Mouse (Mus musculus): ENCODE results near the gene Shroom3. TPM values are rescaled to one million over a fixed set of nuclear protein-coding genes. Genes with fewer than 3 reads are reported as not detected.

Shroom3 gene
- polyA plus RNA-seq (2015; fragmentation: Nextera tagmentation; extraction: Ambion mirVana), result 0.22 and 0.62 TPM in 2 replicates

DNA sequence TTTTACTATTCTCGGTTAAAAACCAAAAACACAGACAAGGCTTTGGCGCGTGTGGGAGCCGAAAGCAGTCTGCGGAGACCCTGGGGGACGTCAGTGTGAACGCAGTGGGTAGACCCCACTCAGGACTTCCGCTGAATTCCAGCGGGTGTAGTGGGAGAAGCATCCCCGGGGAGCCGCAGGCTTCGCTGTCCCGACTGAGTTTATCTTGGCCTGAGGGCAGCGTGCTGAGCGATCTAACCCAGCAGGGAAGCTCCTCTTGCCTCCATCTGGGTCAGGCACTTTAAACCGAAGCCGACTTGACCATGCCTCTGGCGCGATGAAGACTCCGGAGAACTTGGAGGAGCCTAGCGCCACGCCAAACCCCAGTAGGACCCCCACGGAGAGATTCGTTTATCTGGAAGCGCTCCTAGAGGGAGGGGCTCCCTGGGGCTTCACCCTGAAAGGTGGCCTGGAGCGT lies at the start of gene Shroom3:
TSS of gene Shroom3 (plus strand) at position 85 of the 457 bp plus-strand sequence.
- ATAC-seq (ENCODE audit: insufficient read depth), result no peak
- Histone ChIP-seq H3K4me2 (peak within 1 kb of the TSS; percentile 63), H3K27me3 (peaks cover 49% of the 10 kb centered on the region), H3K9me3 (replicated peaks) (no peaks in the 10 kb centered on the region), H3K4me1 (replicated peaks) (no peaks in the 10 kb centered on the region), H3K27ac (replicated peaks) (no peak within 1 kb of the TSS), H3K9ac (no peak within 1 kb of the TSS), H3K36me3 (replicated peaks) (no peaks in the 10 kb centered on the region), H3K4me3 (replicated peaks) (peak within 1 kb of the TSS; percentile 30)
- 1% methylated on average over 26 of the region's 26 CpGs for WGBS (ENCODE audit: insufficient replicate concordance)

DNA sequence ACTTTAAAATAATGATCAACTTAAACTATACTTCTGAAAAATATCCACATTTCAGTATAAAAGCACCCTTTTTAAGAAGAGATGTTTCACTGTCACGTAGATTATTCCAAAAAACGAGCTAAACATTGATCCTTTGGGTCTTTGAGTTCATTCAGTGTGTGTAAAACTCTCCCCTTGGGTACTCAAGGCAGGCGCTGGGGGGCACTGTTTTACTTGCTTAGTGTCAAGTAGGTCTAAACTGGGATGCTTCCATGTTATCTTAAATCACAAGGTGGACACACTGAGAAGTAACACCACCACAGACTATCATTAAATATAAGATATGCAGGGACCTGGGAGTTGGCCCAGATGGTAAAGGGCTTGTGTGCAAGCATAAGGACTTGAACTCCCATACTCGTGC lies 49.7 kb upstream of the Shroom3 start:
- WGBS (ENCODE audit: insufficient replicate concordance), result 44% methylated on average over 4 of the region's 4 CpGs
- Histone ChIP-seq H3K27ac (replicated peaks) (no peak overlapping the region), H3K9me3 (replicated peaks) (no peaks in the 10 kb centered on the region), H3K4me3 (replicated peaks) (no peak overlapping the region), H3K27me3 (no peaks in the 10 kb centered on the region), H3K9ac (no peak overlapping the region), H3K36me3 (replicated peaks) (no peaks in the 10 kb centered on the region), H3K4me2 (no peak overlapping the region), H3K4me1 (replicated peaks) (no peaks in the 10 kb centered on the region)
- no peak for ATAC-seq (ENCODE audit: insufficient read depth)

DNA sequence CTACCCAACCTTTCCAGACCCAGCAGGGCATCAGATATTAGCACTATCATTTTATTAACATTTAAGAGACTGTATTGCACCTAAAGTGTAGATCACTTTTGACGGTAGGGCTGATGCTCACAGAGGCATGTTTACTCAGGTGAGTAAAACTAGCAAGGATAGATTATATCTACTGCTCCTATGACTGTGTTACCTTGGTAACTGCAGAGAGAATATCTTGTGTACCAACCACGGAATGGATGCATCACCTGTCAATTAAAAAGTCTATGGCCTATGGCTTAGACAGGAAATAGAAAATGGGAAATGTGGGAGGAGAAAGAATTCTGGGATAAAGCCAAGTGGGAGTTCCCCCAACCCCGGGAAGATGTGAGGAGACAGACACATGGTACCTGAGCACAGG lies 48.3 kb upstream of the Shroom3 start:
- H3K4me2 ChIP-seq, result no peak overlapping the region
- no peaks in the 10 kb centered on the region for H3K36me3 ChIP-seq (replicated peaks)
- H3K4me1 ChIP-seq (replicated peaks), result no peaks in the 10 kb centered on the region
- WGBS (ENCODE audit: insufficient replicate concordance), result 48% methylated on average over 3 of the region's 3 CpGs
- H3K27me3 ChIP-seq, result no peaks in the 10 kb centered on the region
- H3K27ac ChIP-seq (replicated peaks), result no peak overlapping the region
- no peak overlapping the region for H3K9ac ChIP-seq
- no peak overlapping the region for H3K4me3 ChIP-seq (replicated peaks)
- ATAC-seq (ENCODE audit: insufficient read depth), result no peak
- H3K9me3 ChIP-seq (replicated peaks), result no peaks in the 10 kb centered on the region

DNA sequence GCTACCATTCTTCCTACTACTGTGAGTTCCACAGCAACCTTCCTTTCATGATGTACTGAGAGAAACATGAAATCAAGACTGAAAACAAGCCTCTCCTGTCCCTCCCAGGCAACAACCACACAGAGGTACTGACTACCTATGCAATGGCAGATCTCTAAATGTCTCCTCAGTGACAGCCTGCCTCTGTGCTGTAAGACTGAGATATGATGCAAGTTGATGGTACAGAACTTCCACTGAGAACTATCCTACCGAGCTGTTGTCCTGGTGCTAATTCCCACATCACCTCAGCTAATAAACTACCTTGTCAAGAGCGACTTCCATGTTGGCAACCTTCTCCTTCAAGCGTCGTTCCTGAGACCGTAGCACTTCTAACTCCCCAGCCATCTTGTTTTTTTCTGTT lies 47.3 kb upstream of the Shroom3 start:
- Histone ChIP-seq H3K9me3 (replicated peaks) (no peaks in the 10 kb centered on the region), H3K9ac (no peak overlapping the region), H3K4me2 (no peak overlapping the region), H3K36me3 (replicated peaks) (no peaks in the 10 kb centered on the region), H3K4me1 (replicated peaks) (no peaks in the 10 kb centered on the region), H3K27me3 (no peaks in the 10 kb centered on the region), H3K27ac (replicated peaks) (no peak overlapping the region), H3K4me3 (replicated peaks) (no peak overlapping the region)
- ATAC-seq (ENCODE audit: insufficient read depth), result no peak
- 68% methylated on average over 5 of the region's 5 CpGs for WGBS (ENCODE audit: insufficient replicate concordance)

DNA sequence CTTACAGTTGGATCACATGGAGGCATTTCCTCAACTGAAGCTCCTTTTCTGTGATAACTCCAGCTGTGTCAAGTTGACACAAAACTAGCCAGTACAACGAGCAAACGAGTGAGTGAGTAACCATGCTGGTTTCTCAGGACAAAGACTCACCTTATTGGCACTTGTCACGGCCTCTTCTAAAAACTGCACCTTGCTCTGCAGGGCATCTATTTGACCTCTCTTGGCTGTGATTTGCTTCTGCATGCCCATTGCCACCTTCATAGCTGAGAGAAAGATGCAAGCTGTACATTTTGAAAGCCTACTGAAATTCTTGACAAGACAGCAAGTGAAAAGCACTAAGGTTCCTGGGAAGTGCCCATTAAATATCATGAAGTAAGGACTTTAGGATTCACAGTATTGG lies 42.4 kb upstream of the Shroom3 start:
- Histone ChIP-seq H3K4me1 (replicated peaks) (no peaks in the 10 kb centered on the region), H3K4me2 (no peak overlapping the region), H3K27me3 (no peaks in the 10 kb centered on the region), H3K27ac (replicated peaks) (no peak overlapping the region), H3K9ac (no peak overlapping the region), H3K36me3 (replicated peaks) (no peaks in the 10 kb centered on the region), H3K9me3 (replicated peaks) (no peaks in the 10 kb centered on the region), H3K4me3 (replicated peaks) (no peak overlapping the region)
- ATAC-seq (ENCODE audit: insufficient read depth), result no peak
- 67% methylated on average over 3 of the region's 3 CpGs for WGBS (ENCODE audit: insufficient replicate concordance)

DNA sequence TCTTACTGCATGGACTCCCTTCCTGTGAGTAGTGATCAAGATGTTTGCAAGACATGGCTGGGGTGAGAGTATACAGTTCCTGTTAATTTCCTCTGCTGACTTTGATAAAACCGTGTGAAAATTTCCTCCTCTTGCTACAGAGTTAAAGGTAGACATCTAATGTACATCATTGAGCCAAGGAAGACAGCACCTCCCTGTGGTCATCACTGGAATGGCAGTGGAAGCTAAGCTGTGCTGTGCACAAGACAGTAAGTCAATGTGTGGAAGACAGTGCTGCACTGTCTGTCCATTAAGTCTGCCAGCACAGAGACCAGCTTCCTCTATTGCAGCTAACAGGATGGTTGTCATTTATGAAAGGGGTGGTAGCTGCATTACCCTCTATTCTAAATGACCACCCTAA lies 27.0 kb upstream of the Shroom3 start:
- Histone ChIP-seq H3K4me3 (replicated peaks) (no peak overlapping the region), H3K27ac (replicated peaks) (no peak overlapping the region), H3K9ac (no peak overlapping the region), H3K4me2 (no peak overlapping the region), H3K27me3 (no peaks in the 10 kb centered on the region), H3K4me1 (replicated peaks) (no peaks in the 10 kb centered on the region), H3K36me3 (replicated peaks) (no peaks in the 10 kb centered on the region), H3K9me3 (replicated peaks) (no peaks in the 10 kb centered on the region)
- WGBS (ENCODE audit: insufficient replicate concordance), result 0% methylated on average over 1 of the region's 1 CpGs
- ATAC-seq (ENCODE audit: insufficient read depth), result no peak

DNA sequence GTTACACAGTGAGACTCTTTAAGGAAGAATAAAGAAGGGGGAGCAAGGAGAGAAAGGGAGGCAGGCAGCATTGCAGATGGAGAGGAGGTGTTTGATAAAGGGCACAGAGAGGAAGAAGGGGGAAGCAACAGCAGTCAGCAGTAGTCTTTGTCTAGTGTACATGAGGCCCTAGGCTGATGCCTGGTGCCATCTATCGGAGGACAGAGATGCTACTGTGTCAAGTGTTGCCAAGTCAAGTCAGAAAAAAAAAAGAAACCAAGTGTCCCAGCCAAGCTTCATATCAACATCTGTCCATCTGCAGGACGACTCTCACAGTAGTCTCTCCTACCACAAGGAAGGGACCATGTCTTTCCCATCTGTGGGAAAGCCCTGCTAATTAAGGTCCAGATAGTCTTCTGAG lies 18.9 kb upstream of the Shroom3 start:
- no peaks in the 10 kb centered on the region for H3K36me3 ChIP-seq (replicated peaks)
- no peak overlapping the region for H3K27ac ChIP-seq (replicated peaks)
- H3K4me1 ChIP-seq (replicated peaks), result no peaks in the 10 kb centered on the region
- WGBS (ENCODE audit: insufficient replicate concordance), result 61% methylated on average over 2 of the region's 2 CpGs
- no peaks in the 10 kb centered on the region for H3K9me3 ChIP-seq (replicated peaks)
- H3K9ac ChIP-seq, result no peak overlapping the region
- ATAC-seq (ENCODE audit: insufficient read depth), result no peak
- no peak overlapping the region for H3K4me2 ChIP-seq
- H3K27me3 ChIP-seq, result no peaks in the 10 kb centered on the region
- H3K4me3 ChIP-seq (replicated peaks), result no peak overlapping the region

DNA sequence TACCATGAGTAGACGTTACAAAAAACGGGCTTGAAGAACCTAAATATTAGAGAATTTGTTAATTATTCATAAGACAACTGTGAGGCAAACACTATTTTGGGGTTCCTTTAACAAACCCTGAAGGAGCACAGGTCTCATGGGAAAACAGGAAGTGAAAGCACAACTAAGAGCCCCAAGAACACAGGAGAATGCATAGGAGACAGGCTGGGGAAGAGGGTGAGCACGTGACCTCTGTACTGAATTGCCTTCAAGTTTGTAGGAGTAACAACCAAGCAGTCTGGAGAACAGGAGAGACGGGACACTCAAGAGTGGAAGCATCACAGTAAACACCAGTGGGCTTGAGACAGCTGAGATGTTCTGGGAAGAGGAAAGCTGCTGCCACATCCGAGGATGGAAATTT lies 16.4 kb upstream of the Shroom3 start:
- no peak for ATAC-seq (ENCODE audit: insufficient read depth)
- Histone ChIP-seq H3K4me3 (replicated peaks) (no peak overlapping the region), H3K27ac (replicated peaks) (no peak overlapping the region), H3K9ac (no peak overlapping the region), H3K36me3 (replicated peaks) (no peaks in the 10 kb centered on the region), H3K27me3 (no peaks in the 10 kb centered on the region), H3K4me1 (replicated peaks) (no peaks in the 10 kb centered on the region), H3K9me3 (replicated peaks) (no peaks in the 10 kb centered on the region), H3K4me2 (no peak overlapping the region)
- WGBS (ENCODE audit: insufficient replicate concordance), result 54% methylated on average over 5 of the region's 5 CpGs

DNA sequence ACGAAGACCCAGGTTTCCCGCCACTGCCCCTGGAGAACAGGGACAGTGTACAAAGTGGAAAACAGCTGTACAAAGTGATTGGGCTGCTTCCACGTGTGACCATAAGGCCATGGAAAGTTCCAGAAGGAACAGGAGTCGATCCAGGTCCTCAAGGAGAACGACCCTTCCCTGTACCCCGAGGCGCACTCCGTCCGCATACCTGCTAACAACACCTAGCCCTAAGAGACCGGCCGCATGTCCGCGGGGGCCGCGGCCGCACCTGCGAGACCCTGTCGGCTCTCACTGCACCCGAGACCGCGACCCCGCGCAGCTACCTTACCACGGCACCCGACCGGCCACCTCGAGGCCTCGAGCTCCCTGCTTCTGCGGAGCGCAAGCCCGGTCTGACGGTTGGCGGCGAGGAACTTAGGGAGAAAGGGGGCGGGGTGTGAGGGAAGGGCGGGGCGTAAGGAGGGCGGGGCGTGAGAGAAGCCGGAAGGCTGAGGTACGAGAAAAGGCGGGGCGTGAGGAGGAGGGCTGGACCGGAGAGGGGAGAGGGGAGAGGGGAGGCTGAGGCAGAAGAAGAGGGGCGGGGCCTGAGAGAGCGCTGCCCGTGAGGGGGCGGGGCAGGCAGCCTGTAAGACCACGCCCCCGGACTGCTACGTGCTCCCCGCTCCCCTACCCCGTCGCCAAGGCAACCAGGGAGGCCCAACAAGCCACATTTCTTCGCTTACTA lies 8.2 kb upstream of the Shroom3 start, which contains the start of gene Ccdc158:
TSS of gene Ccdc158 (minus strand) at position 413 of the 715 bp plus-strand sequence.
- Histone ChIP-seq H3K36me3 (replicated peaks) (no peaks in the 10 kb centered on the region), H3K27me3 (peaks cover 3% of the 10 kb centered on the region; the same call in 1 of the 2 replicates), H3K9me3 (replicated peaks) (no peaks in the 10 kb centered on the region), H3K4me2 (peak within 1 kb of the TSS; percentile 67), H3K27ac (replicated peaks) (no peak within 1 kb of the TSS), H3K4me1 (replicated peaks) (peaks cover 14% of the 10 kb centered on the region), H3K4me3 (replicated peaks) (peak within 1 kb of the TSS; percentile 42), H3K9ac (no peak within 1 kb of the TSS)
- ATAC-seq (ENCODE audit: insufficient read depth), result peak; percentile 81
- WGBS (ENCODE audit: insufficient replicate concordance), result 12% methylated on average over 52 of the region's 55 CpGs

DNA sequence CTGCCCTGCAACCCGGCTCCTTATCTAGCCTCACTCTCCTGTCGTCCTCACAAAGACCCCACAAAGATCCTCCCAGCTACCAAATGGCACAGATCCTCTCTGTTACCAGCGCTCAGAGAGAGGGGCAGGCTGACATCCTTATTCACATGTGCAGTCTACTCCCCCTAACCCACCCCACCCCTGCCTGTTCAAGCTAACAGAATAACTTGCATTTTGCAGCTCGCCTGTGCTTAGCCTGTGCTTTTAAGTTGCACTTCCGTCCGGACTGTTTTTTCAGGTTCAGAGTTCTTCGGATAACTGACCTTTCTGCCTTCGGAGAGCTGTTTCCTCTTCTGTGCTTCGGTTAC lies 7.7 kb upstream of the Shroom3 start:
- under 1% methylated on average over 9 of the region's 9 CpGs for WGBS (ENCODE audit: insufficient replicate concordance)
- peaks cover 3% of the 10 kb centered on the region; the same call in 1 of the 2 replicates for H3K27me3 ChIP-seq
- no peak overlapping the region for H3K27ac ChIP-seq (replicated peaks)
- ATAC-seq (ENCODE audit: insufficient read depth), result no peak
- H3K4me1 ChIP-seq (replicated peaks), result peaks cover 14% of the 10 kb centered on the region
- H3K9me3 ChIP-seq (replicated peaks), result no peaks in the 10 kb centered on the region
- H3K36me3 ChIP-seq (replicated peaks), result no peaks in the 10 kb centered on the region
- peak overlapping the region; percentile 42 for H3K4me3 ChIP-seq (replicated peaks)
- peak overlapping the region; percentile 67 for H3K4me2 ChIP-seq
- no peak overlapping the region for H3K9ac ChIP-seq

DNA sequence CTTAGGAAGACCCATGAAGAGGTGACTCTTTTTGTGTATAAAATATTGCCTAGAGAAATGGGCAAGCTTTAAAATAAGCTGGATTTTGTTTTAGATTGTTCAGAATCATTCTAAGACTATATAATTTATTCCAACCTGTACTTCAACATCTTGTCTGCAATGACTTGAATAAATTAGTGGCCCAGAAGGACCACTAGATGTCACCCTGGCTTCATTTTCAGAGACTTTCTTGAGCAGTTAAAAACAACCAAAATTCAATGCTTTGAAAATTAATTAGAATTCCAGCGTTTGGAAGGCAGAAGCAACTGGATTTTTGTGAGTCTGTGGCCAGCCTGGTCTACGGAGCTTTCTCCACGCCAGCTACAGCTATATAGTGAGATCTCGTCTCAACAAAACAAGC lies 3.8 kb upstream of the Shroom3 start:
- H3K27ac ChIP-seq (replicated peaks), result no peak overlapping the region
- no peak overlapping the region for H3K9ac ChIP-seq
- peaks cover 39% of the 10 kb centered on the region for H3K27me3 ChIP-seq
- H3K4me1 ChIP-seq (replicated peaks), result peaks cover 14% of the 10 kb centered on the region
- H3K36me3 ChIP-seq (replicated peaks), result no peaks in the 10 kb centered on the region
- no peak overlapping the region for H3K4me3 ChIP-seq (replicated peaks)
- 27% methylated on average over 4 of the region's 4 CpGs for WGBS (ENCODE audit: insufficient replicate concordance)
- ATAC-seq (ENCODE audit: insufficient read depth), result no peak
- no peaks in the 10 kb centered on the region for H3K9me3 ChIP-seq (replicated peaks)
- no peak overlapping the region for H3K4me2 ChIP-seq

DNA sequence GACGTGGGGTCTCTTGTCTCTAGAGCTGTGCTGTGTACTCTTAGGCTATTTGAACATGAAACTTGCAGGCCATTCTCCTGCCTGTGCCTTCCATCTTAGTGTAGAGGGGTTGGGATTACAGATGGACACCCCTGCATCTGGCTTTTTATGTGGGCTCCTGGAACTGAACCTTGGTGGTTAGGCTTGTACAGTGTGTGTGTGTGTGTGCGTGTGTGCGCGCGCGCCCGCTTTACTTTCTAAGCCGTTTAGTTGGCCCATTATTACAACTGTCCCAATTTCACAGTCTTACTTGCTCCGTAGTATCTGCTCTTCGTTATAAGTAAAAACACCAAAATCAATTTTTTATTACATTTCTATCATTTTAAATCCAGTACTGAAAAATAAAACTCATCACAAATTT lies 1.4 kb upstream of the Shroom3 start:
- no peak overlapping the region for H3K4me2 ChIP-seq

More for the DNA sequence above, 1.4 kb upstream of the Shroom3 start:
- no peaks in the 10 kb centered on the region for H3K36me3 ChIP-seq (replicated peaks)
- no peak for ATAC-seq (ENCODE audit: insufficient read depth)
- H3K9ac ChIP-seq, result no peak overlapping the region
- no peaks in the 10 kb centered on the region for H3K4me1 ChIP-seq (replicated peaks)
- no peak overlapping the region for H3K4me3 ChIP-seq (replicated peaks)
- H3K27me3 ChIP-seq, result peaks cover 50% of the 10 kb centered on the region
- H3K27ac ChIP-seq (replicated peaks), result no peak overlapping the region
- 84% methylated on average over 10 of the region's 10 CpGs for WGBS (ENCODE audit: insufficient replicate concordance)
- H3K9me3 ChIP-seq (replicated peaks), result no peaks in the 10 kb centered on the region
